Mouse (Mus musculus): ENCODE measurements around the gene Sla2.
A peak's percentile ranks its signal among the peaks of the same experiment; 100 is the strongest.
"Not testable (repeated sequence)": the region's sequence is repeated elsewhere in the genome, so short reads cannot be mapped to it uniquely, and the experiment has no call there.

Sla2 gene

GRCm38 (mm10) chr2:156868994-156869393, 18.0 kb downstream of the Sla2 start:
- peak; percentile 92 for DNase-seq (ENCODE audit: low read depth)

- no peak for DNase-seq (ENCODE audit: low read depth)
Observed at GRCm38 (mm10) chr2:156864481-156864880, 22.5 kb downstream of the Sla2 start.

GRCm38 (mm10) chr2:156863487-156864160, 23.4 kb downstream of the Sla2 start:
- no peak for DNase-seq (ENCODE audit: low read depth)

- DNase-seq (ENCODE audit: low read depth) = peak; percentile 92
Observed at GRCm38 (mm10) chr2:156862772-156863486, 24.1 kb downstream of the Sla2 start, which contains the start of gene Rab5if. Gene Rab5if (plus strand): TSS chr2:156863128.

- no peak for DNase-seq (ENCODE audit: low read depth)
Observed at GRCm38 (mm10) chr2:156862041-156862717, 24.8 kb downstream of the Sla2 start.

- no peak for DNase-seq (ENCODE audit: low read depth)
Observed at GRCm38 (mm10) chr2:156858671-156859070, 28.3 kb downstream of the Sla2 start.

- DNase-seq (ENCODE audit: low read depth) = no peak
Observed at GRCm38 (mm10) chr2:156857835-156858234, 29.2 kb downstream of the Sla2 start, which contains the start of gene 4930518I15Rik. Gene 4930518I15Rik (minus strand): TSS chr2:156857946.

- DNase-seq (ENCODE audit: low read depth) = no peak
Observed at GRCm38 (mm10) chr2:156857385-156857791, 29.6 kb downstream of the Sla2 start.

GRCm38 (mm10) chr2:156856311-156856710, 30.7 kb downstream of the Sla2 start:
- DNase-seq (ENCODE audit: low read depth) = no peak

- DNase-seq (ENCODE audit: low read depth) = not testable (repeated sequence)
Observed at GRCm38 (mm10) chr2:156853999-156854771, 32.8 kb downstream of the Sla2 start.

GRCm38 (mm10) chr2:156853584-156853983, 33.4 kb downstream of the Sla2 start:
- DNase-seq (ENCODE audit: low read depth) = not testable (repeated sequence)

- DNase-seq (ENCODE audit: low read depth) = no peak
Observed at GRCm38 (mm10) chr2:156850505-156850904, 36.5 kb downstream of the Sla2 start.

- DNase-seq (ENCODE audit: low read depth) = no peak
Observed at GRCm38 (mm10) chr2:156848526-156849182, 38.3 kb downstream of the Sla2 start.

- DNase-seq (ENCODE audit: low read depth) = no peak
Observed at GRCm38 (mm10) chr2:156847653-156848052, 39.3 kb downstream of the Sla2 start.

- DNase-seq (ENCODE audit: low read depth) = no peak
Observed at GRCm38 (mm10) chr2:156844715-156845114, 42.3 kb downstream of the Sla2 start.

- no peak for DNase-seq (ENCODE audit: low read depth)
Observed at GRCm38 (mm10) chr2:156843331-156843730, 43.7 kb downstream of the Sla2 start.

GRCm38 (mm10) chr2:156842711-156843110, 44.3 kb downstream of the Sla2 start:
- DNase-seq (ENCODE audit: low read depth) = no peak

GRCm38 (mm10) chr2:156841841-156842706, 44.9 kb downstream of the Sla2 start:
- peak; percentile 46 for DNase-seq (ENCODE audit: low read depth)

- DNase-seq (ENCODE audit: low read depth) = peak; percentile 28
Observed at GRCm38 (mm10) chr2:156841028-156841840, 45.8 kb downstream of the Sla2 start.

Measured in fibroblast of lung, adult 2 months (primary cell).